Mouse (Mus musculus) spleen, postnatal 14 days (tissue): Measurements from ENCODE around the gene Tnfaip8l1.

Source experiments
- DNase-seq, 2 experiments: peaks; one replicate each; pipeline ENCODE4 v3.0.0; 2021 to 2022; ENCODE audit warnings: low spot score in 2 of 2

Gene Tnfaip8l1

DNA sequence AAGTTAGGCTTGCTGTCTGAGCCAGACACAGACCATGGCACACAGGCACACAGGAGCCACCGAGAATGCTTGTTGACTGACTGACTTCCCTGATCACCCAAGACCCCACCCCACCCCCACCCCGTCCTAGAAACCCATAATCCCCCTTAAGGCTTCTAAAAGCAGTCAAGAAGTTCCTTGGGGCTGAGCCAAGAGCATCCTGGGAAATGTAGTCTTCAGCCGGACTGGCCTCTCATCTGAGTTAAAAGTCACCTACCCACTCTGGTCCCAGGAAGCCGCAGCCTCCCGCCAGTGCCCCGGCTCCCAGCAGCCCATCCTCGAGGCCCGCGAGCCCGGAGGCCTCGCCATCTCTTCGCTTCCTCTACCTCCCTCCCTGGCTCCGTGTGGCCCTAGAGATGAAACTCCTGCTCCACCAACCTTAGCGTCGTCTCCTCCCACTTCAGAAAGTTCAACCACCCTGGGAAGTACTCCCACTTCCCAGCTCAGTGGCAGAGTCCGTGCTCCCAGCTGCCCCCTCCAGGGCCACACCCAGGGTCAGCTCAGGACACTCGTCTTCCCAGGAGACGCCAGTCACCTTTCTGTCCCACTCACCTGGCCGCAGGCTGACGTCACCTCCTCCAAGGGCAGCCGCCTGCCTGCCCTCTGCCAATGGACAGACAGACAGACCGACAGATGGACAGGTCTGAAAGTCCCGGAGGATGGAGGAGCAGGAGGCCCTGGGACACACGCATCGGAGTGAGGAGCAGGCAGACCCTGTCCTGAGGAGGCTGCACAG lies 24.3 kb upstream of the Tnfaip8l1 start:
- no peak for DNase-seq

- no peak for DNase-seq
These were observed 22.9 kb upstream of the Tnfaip8l1 start for GRCm38 (mm10) chr17:56139355-56139754.

DNA sequence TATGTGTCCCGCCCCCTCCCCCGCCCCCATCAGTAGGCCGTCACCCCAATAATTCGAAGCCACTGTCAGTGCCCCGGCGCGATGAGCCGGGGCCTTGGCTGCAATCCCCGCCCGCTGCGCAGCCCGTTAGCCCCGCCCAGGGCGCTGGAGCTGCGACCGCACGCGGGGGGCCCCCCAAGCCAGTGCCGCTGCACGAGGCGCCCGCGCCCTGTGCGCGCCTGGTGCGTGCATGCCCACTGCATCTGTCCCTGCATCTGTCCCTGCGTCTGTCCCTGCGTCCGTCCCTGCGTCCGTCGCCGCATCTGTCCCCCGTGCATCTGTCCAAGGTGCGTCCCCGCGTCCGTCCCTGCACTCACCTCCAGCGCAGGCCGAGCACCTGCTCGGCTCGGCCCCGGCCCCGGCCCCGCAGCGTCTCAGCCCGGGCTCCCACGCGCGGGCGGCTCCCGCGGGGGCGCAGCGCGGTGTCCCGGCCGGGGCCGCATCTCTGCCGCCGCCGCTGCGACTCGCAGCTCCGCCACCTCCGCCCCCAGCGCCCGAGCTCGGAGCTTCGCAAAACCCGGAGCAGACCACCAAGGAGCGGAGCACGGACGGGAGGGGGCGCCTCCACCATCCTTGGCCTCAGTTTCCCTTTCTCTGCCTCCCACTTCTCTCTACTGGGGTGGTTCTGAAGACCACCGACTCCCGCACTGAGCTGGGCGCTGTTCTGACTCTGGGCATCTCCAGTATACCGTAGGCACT lies 22.2 kb upstream of the Tnfaip8l1 start, which contains the start of gene Sema6b:
TSS of gene Sema6b (minus strand) at position 486 of the 738 bp plus-strand sequence.
- no peak for DNase-seq

GRCm38 (mm10) chr17:56141702-56142605 lies 20.3 kb upstream of the Tnfaip8l1 start:
- no peak for DNase-seq

GRCm38 (mm10) chr17:56144546-56144945 lies 17.7 kb upstream of the Tnfaip8l1 start:
- no peak for DNase-seq

GRCm38 (mm10) chr17:56146131-56146530 lies 16.1 kb upstream of the Tnfaip8l1 start:
- DNase-seq: no peak

GRCm38 (mm10) chr17:56147420-56147819 lies 14.9 kb upstream of the Tnfaip8l1 start:
- DNase-seq: no peak

DNA sequence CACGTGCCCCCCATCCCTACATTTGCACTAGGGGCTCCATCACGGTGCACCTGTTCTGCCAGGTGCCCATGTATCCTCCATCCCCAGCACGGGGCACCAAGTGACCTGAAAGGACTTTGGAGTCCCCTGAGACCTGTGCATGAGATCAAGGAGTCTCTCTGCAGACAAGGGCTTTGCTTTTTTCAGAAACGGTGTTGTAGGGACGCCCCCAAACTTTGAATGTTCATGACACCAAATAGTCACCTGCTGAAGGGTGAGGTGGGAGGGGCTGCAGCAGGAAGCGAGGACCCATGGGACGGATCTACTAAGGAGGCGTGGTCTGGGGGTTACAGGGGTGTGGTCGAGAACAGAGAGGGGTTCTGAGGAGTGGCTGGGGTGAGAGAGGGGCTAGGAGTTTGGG lies 14.0 kb upstream of the Tnfaip8l1 start:
- no peak for DNase-seq

GRCm38 (mm10) chr17:56148790-56149618 lies 13.3 kb upstream of the Tnfaip8l1 start:
- no peak for DNase-seq

DNA sequence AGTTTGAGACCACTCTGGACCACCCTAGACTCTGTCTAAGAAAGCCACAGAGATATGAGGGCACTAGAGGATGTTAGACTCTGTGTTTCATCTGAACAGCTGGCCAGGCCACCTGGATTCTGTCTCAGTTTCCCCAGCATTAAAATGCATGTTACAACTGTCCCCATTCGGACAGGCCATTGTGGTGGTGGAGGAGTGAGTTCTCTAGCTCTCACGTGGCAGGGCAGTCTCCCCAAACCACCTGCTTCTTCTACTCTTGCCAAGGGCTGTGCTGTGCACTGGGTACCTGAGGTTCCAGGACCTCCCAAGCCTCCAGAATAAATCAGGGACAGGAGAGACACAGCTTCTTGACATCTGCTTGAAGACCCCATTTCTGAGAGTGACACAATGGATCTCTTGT lies 12.4 kb upstream of the Tnfaip8l1 start:
- no peak for DNase-seq

- DNase-seq: no peak
These were observed 8.6 kb upstream of the Tnfaip8l1 start for GRCm38 (mm10) chr17:56153643-56154042.

- no peak for DNase-seq
These were observed 2.5 kb upstream of the Tnfaip8l1 start for GRCm38 (mm10) chr17:56159729-56160128.

DNA sequence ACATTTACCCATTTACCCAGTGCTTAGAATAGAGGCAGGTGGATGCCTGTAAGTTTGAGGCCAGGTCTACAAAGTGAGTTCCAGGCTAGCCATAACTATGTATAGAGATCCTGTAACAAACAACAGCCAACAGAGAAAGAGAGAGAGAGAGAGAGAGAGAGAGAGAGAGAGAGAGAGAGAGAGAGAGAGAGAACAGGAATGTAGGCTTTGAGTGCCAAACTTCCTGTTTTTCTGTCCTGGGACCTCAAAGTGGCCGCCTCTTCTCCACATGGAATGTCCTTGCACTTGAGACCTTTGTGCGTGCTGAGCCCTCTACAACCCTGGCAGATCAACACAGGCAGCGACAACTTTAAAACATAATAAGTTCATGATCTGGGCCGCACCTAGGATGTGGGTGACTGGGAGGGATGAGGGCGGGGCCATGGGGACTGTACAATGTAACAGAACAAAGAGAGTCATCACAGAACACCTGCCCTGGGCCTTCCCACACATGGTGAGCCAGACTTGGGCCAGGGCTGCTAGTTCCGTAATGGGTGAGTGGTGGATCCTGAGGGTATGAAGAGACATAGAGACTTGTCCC lies 1.3 kb downstream of the Tnfaip8l1 start:
- no peak for DNase-seq

- DNase-seq: no peak
These were observed 2.2 kb downstream of the Tnfaip8l1 start for GRCm38 (mm10) chr17:56164510-56164909.

DNA sequence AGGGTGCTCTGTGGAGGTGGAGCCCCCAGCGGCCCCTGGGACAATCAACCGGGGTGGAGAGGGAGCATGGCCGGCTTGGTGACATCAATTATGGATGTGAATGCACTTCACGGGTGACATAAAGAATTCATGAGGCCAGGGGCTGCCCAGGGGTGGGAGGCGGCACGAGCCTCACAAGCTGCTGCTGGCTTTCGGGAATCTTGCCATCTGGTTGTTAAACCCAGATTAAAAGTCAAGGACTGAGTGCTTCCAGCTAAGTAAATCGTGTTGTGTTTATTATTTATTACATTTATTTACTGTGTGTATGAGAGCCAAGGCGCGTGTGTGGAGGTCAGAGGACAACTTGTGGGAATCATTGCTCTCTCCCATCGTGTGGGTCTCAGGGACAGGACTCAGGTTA lies 3.4 kb downstream of the Tnfaip8l1 start:
- no peak for DNase-seq

- no peak for DNase-seq
These were observed 7.6 kb downstream of the Tnfaip8l1 start for GRCm38 (mm10) chr17:56169830-56170229.

DNA sequence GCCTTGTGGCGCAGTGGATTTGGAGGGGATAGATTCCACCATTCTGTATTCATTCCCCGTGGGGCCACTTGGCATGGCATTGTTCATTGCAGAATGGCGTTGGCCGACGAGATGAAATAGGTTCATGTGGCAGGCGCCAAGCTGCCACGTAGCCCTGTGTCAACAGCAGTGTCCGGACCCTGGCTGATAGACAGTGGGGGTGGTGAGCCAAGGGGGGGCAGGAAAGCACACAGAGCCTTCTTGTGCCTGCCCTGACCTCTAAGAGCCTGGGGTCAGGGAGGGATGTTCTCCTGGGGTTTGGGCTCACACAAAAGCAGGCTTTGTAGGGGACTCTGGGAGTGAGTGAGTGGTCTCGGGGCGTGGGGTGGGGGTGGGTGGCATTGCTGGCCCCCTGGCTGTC lies 8.4 kb downstream of the Tnfaip8l1 start:
- no peak for DNase-seq

- no peak for DNase-seq
These were observed 9.2 kb downstream of the Tnfaip8l1 start for GRCm38 (mm10) chr17:56171456-56171855.

GRCm38 (mm10) chr17:56171881-56172280 lies 9.6 kb downstream of the Tnfaip8l1 start:
- DNase-seq: no peak

GRCm38 (mm10) chr17:56173401-56174046 lies 11.2 kb downstream of the Tnfaip8l1 start:
- DNase-seq: no peak
